Mouse (Mus musculus): Measurements from ENCODE around the gene Sema3c. TPM values are rescaled to one million over a fixed set of nuclear protein-coding genes. Genes with fewer than 3 reads are reported as not detected.

Sema3c gene
- polyA plus RNA-seq, 1 experiment from 2014 or later: 33.8 TPM

DNA sequence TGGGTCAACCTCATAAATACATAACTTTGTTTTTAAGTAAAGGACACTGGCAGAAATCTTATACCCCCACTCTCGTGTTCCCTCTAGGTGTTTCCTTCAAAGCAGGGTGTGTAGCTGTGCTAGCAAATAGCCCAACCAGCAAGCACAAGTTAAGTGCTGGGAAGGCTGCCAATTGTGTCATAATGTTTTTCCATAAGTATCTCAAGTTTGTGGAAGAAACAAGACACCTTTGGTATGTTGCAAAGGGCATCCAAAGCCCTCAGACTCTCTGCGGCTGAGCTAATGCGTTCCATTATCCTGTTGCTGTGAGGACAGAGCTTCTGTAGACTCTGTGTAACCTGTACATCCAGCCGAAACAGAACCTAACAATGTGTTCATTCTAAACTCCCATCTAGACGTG is 115.5 kb downstream of the Sema3c start:
- Histone ChIP-seq H3K4me1 (replicated peaks; ENCODE audit: control insufficient read depth, insufficient read depth, low read length) (no peaks in the 10 kb centered on the region; the same call in 1 of the 2 replicates), H3K9me3 (ENCODE audit: control insufficient read depth, low read length) (no peaks in the 10 kb centered on the region), H3K27ac (ENCODE audit: low read length) (no peak overlapping the region), H3K4me2 (ENCODE audit: low read depth, low read length) (no peak overlapping the region), H3K4me3 (ENCODE audit: low read length) (no peak overlapping the region), H3K9ac (ENCODE audit: low read length) (no peak overlapping the region), H3K36me3 (ENCODE audit: control insufficient read depth, insufficient read depth, low read length) (no peaks in the 10 kb centered on the region), H3K27me3 (ENCODE audit: control insufficient read depth, insufficient read depth, low read depth, low read length) (no peaks in the 10 kb centered on the region)
- ATAC-seq (ENCODE audit: low read depth): peak; percentile 61
- WGBS: 46% methylated on average over 5 of the region's 5 CpGs

GRCm38 (mm10) chr5:17695366-17695765 is 121.3 kb downstream of the Sema3c start:
- Histone ChIP-seq H3K4me3 (ENCODE audit: low read length) (no peak overlapping the region), H3K4me1 (replicated peaks; ENCODE audit: control insufficient read depth, insufficient read depth, low read length) (no peaks in the 10 kb centered on the region), H3K27ac (ENCODE audit: low read length) (no peak overlapping the region), H3K9me3 (ENCODE audit: control insufficient read depth, low read length) (no peaks in the 10 kb centered on the region), H3K9ac (ENCODE audit: low read length) (no peak overlapping the region), H3K27me3 (ENCODE audit: control insufficient read depth, insufficient read depth, low read depth, low read length) (no peaks in the 10 kb centered on the region), H3K36me3 (ENCODE audit: control insufficient read depth, insufficient read depth, low read length) (no peaks in the 10 kb centered on the region), H3K4me2 (ENCODE audit: low read depth, low read length) (no peak overlapping the region)
- no peak for ATAC-seq (ENCODE audit: low read depth)
- 62% methylated on average over 2 of the region's 2 CpGs for WGBS

DNA sequence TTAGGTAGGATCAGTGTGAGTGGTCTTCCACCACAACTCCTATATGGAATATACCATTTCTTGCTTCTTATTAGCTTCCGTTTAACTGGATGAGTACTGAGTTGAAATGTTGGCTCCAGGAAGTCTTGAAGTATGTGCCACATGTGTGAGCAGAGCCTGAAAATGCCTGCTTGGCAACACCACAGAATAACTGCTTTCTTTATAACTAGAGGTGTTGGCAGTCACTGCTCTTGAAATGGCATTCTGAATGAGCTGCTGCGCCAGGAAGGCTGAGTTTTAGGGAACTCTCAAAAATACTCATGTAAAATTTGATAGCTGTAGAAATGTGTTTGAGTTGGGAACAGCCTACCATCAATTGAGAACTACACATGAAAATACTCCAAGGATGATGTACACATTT is 124.8 kb downstream of the Sema3c start:
- no peak overlapping the region for H3K9ac ChIP-seq (ENCODE audit: low read length)
- no peak for ATAC-seq (ENCODE audit: low read depth)
- H3K9me3 ChIP-seq (ENCODE audit: control insufficient read depth, low read length): no peaks in the 10 kb centered on the region
- H3K27ac ChIP-seq (ENCODE audit: low read length): no peak overlapping the region
- no peaks in the 10 kb centered on the region for H3K27me3 ChIP-seq (ENCODE audit: control insufficient read depth, insufficient read depth, low read depth, low read length)
- H3K4me2 ChIP-seq (ENCODE audit: low read depth, low read length): no peak overlapping the region
- H3K36me3 ChIP-seq (ENCODE audit: control insufficient read depth, insufficient read depth, low read length): no peaks in the 10 kb centered on the region
- no peaks in the 10 kb centered on the region for H3K4me1 ChIP-seq (replicated peaks; ENCODE audit: control insufficient read depth, insufficient read depth, low read length)
- 83% methylated on average over 2 of the region's 2 CpGs for WGBS
- H3K4me3 ChIP-seq (ENCODE audit: low read length): no peak overlapping the region

DNA sequence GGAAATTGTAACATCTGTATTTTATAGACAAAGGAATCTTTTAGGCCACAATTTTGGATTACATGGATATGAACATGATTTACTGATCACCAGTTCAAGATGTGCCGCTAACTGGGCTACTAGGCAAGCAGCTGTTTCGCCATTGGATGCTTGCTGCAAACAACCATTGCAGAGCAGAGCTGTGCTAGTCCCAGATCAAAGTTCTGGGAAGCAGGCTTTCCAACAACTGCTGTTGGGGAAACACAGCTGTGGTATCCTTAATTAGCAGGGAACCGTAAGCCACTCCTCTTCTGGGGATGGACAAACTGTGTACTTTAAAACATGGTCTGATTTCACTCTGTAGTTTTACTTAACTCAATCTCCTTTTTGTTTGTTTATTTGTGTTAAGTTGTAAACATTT is 130.1 kb downstream of the Sema3c start:
- 56% methylated on average over 3 of the region's 3 CpGs for WGBS
- ATAC-seq (ENCODE audit: low read depth): no peak
- Histone ChIP-seq H3K4me2 (ENCODE audit: low read depth, low read length) (no peak overlapping the region), H3K36me3 (ENCODE audit: control insufficient read depth, insufficient read depth, low read length) (no peaks in the 10 kb centered on the region), H3K9me3 (ENCODE audit: control insufficient read depth, low read length) (no peaks in the 10 kb centered on the region), H3K9ac (ENCODE audit: low read length) (no peak overlapping the region), H3K27me3 (ENCODE audit: control insufficient read depth, insufficient read depth, low read depth, low read length) (no peaks in the 10 kb centered on the region), H3K4me3 (ENCODE audit: low read length) (no peak overlapping the region), H3K27ac (ENCODE audit: low read length) (no peak overlapping the region), H3K4me1 (replicated peaks; ENCODE audit: control insufficient read depth, insufficient read depth, low read length) (no peaks in the 10 kb centered on the region)

GRCm38 (mm10) chr5:17707086-17707485 is 133.0 kb downstream of the Sema3c start:
- Histone ChIP-seq H3K9ac (ENCODE audit: low read length) (no peak overlapping the region), H3K4me1 (replicated peaks; ENCODE audit: control insufficient read depth, insufficient read depth, low read length) (no peaks in the 10 kb centered on the region), H3K4me2 (ENCODE audit: low read depth, low read length) (no peak overlapping the region), H3K9me3 (ENCODE audit: control insufficient read depth, low read length) (no peaks in the 10 kb centered on the region), H3K27ac (ENCODE audit: low read length) (no peak overlapping the region), H3K4me3 (ENCODE audit: low read length) (no peak overlapping the region), H3K36me3 (ENCODE audit: control insufficient read depth, insufficient read depth, low read length) (no peaks in the 10 kb centered on the region), H3K27me3 (ENCODE audit: control insufficient read depth, insufficient read depth, low read depth, low read length) (no peaks in the 10 kb centered on the region)
- 49% methylated on average over 3 of the region's 3 CpGs for WGBS
- ATAC-seq (ENCODE audit: low read depth): no peak

DNA sequence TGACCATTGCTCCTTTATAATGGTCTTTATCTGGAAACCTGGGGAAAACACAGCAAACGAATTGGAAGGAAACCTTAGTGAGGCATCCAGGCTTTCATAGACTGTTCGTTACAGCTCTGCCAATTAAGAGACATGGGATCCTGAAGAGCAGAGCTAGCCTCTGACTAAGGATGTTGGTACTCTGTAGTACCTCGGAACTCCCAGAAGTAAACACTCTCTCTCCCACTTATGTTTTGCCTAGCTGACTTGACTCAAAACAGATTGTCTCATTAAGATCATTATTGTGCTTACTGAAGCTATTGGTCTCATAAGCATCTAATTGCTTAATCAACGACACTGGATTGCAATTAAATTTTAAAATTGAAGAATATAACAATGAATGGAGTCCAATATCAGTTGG is 138.3 kb downstream of the Sema3c start:
- no peaks in the 10 kb centered on the region for H3K27me3 ChIP-seq (ENCODE audit: control insufficient read depth, insufficient read depth, low read depth, low read length)
- no peak overlapping the region for H3K27ac ChIP-seq (ENCODE audit: low read length)
- no peak overlapping the region for H3K9ac ChIP-seq (ENCODE audit: low read length)
- no peak for ATAC-seq (ENCODE audit: low read depth)
- H3K4me1 ChIP-seq (replicated peaks; ENCODE audit: control insufficient read depth, insufficient read depth, low read length): no peaks in the 10 kb centered on the region
- no peaks in the 10 kb centered on the region for H3K36me3 ChIP-seq (ENCODE audit: control insufficient read depth, insufficient read depth, low read length)
- 62% methylated on average over 4 of the region's 4 CpGs for WGBS
- H3K4me3 ChIP-seq (ENCODE audit: low read length): no peak overlapping the region
- no peaks in the 10 kb centered on the region for H3K9me3 ChIP-seq (ENCODE audit: control insufficient read depth, low read length)
- no peak overlapping the region for H3K4me2 ChIP-seq (ENCODE audit: low read depth, low read length)

DNA sequence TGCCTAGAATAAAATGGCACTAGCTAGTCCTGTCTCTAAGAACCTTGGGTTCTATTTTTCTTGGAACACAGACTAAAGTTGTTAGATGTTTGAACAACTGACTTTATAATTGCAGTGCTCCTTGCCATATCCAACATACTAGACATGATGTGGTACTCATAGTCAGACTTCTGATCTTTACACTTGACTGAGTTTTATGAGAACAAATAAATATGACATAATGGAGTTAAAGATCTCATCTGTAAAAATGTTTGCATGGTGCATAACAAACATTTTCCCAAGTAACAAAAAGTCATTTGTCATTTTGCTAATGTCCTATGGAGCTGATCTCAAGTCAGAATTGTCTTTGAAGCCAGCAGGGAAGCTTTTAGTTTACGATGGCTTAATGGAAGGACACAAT is 141.1 kb downstream of the Sema3c start:
- Histone ChIP-seq H3K9me3 (ENCODE audit: control insufficient read depth, low read length) (no peaks in the 10 kb centered on the region), H3K4me1 (replicated peaks; ENCODE audit: control insufficient read depth, insufficient read depth, low read length) (no peaks in the 10 kb centered on the region), H3K36me3 (ENCODE audit: control insufficient read depth, insufficient read depth, low read length) (no peaks in the 10 kb centered on the region), H3K27me3 (ENCODE audit: control insufficient read depth, insufficient read depth, low read depth, low read length) (no peaks in the 10 kb centered on the region), H3K9ac (ENCODE audit: low read length) (no peak overlapping the region), H3K4me3 (ENCODE audit: low read length) (no peak overlapping the region), H3K4me2 (ENCODE audit: low read depth, low read length) (no peak overlapping the region), H3K27ac (ENCODE audit: low read length) (no peak overlapping the region)
- WGBS: 85% methylated on average over 1 of the region's 1 CpGs
- ATAC-seq (ENCODE audit: low read depth): no peak

DNA sequence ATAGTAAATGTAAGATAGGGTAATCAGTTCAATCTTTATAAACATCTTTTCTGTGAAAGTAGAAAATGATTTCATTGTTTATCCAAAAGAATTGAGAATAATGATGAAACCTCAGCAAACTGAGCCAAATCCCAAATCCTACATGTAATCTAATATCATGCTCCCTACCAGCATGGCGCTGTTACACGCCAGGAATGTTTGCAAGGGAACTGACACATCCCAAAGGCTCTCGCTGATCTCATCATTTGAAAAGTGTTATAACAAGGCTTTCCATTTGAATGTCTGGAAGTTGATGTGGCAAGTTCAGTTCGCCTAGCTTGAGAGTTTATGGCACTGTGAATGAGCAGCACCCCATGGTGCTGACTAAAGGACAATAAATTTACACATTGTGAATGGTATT is 145.9 kb downstream of the Sema3c start:
- no peak overlapping the region for H3K9ac ChIP-seq (ENCODE audit: low read length)
- ATAC-seq (ENCODE audit: low read depth): no peak
- no peak overlapping the region for H3K27ac ChIP-seq (ENCODE audit: low read length)
- WGBS: 74% methylated on average over 4 of the region's 4 CpGs
- H3K36me3 ChIP-seq (ENCODE audit: control insufficient read depth, insufficient read depth, low read length): no peaks in the 10 kb centered on the region
- no peaks in the 10 kb centered on the region for H3K4me1 ChIP-seq (replicated peaks; ENCODE audit: control insufficient read depth, insufficient read depth, low read length)
- no peak overlapping the region for H3K4me3 ChIP-seq (ENCODE audit: low read length)
- H3K9me3 ChIP-seq (ENCODE audit: control insufficient read depth, low read length): no peaks in the 10 kb centered on the region
- no peak overlapping the region for H3K4me2 ChIP-seq (ENCODE audit: low read depth, low read length)
- no peaks in the 10 kb centered on the region for H3K27me3 ChIP-seq (ENCODE audit: control insufficient read depth, insufficient read depth, low read depth, low read length)

- no peaks in the 10 kb centered on the region for H3K27me3 ChIP-seq (ENCODE audit: control insufficient read depth, insufficient read depth, low read depth, low read length)
- H3K4me3 ChIP-seq (ENCODE audit: low read length): no peak overlapping the region
- no peak overlapping the region for H3K9ac ChIP-seq (ENCODE audit: low read length)
- 27% methylated on average over 2 of the region's 2 CpGs for WGBS
- H3K27ac ChIP-seq (ENCODE audit: low read length): no peak overlapping the region
- H3K36me3 ChIP-seq (ENCODE audit: control insufficient read depth, insufficient read depth, low read length): peaks cover 6% of the 10 kb centered on the region; the same call in 1 of the 2 replicates
- H3K4me2 ChIP-seq (ENCODE audit: low read depth, low read length): no peak overlapping the region
- 0 out of 2 replicates have a peak, but pooled peaks cover 2% of the 10 kb centered on the region for H3K9me3 ChIP-seq (ENCODE audit: control insufficient read depth, low read length)
- no peak for ATAC-seq (ENCODE audit: low read depth)
- no peaks in the 10 kb centered on the region for H3K4me1 ChIP-seq (replicated peaks; ENCODE audit: control insufficient read depth, insufficient read depth, low read length)
Observed at GRCm38 (mm10) chr5:17724031-17724430, 149.9 kb downstream of the Sema3c start.

DNA sequence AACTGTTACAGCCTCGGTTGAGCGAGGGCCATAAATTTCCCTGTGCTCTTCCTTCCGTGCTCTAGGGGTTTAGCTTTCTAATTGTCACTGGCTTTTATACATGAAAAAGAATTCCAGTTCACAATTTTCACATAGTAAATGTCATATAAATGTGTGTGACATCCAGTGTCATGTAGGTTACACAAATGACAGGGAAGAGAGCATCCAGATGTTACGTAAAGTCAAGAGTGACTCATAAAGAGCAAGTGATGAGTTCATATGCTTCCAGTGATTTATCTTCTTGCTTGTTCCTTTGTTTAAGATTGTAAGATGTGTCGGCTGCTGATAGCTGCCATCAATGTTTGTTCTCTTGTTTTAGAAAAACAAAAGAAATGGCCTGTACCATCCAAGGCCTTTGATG is 154.0 kb downstream of the Sema3c start:
- no peak for ATAC-seq (ENCODE audit: low read depth)

More for the DNA sequence above, 154.0 kb downstream of the Sema3c start:
- H3K4me2 ChIP-seq (ENCODE audit: low read depth, low read length): no peak overlapping the region
- H3K4me3 ChIP-seq (ENCODE audit: low read length): no peak overlapping the region
- H3K4me1 ChIP-seq (replicated peaks; ENCODE audit: control insufficient read depth, insufficient read depth, low read length): no peaks in the 10 kb centered on the region
- WGBS: 59% methylated on average over 5 of the region's 5 CpGs
- no peak overlapping the region for H3K27ac ChIP-seq (ENCODE audit: low read length)
- H3K9ac ChIP-seq (ENCODE audit: low read length): no peak overlapping the region
- H3K27me3 ChIP-seq (ENCODE audit: control insufficient read depth, insufficient read depth, low read depth, low read length): no peaks in the 10 kb centered on the region
- H3K36me3 ChIP-seq (ENCODE audit: control insufficient read depth, insufficient read depth, low read length): peaks cover 6% of the 10 kb centered on the region; the same call in 1 of the 2 replicates
- 0 out of 2 replicates have a peak, but pooled peaks cover 2% of the 10 kb centered on the region for H3K9me3 ChIP-seq (ENCODE audit: control insufficient read depth, low read length)
